Mouse (Mus musculus) ES-E14 (cell line): ENCODE measurements around the gene Mypn.

Source experiments
- CHD2 ChIP-seq: IDR thresholded peaks from 2 replicates; pipeline ENCODE4 v1.6.1; 2014; ENCODE audit warnings: mild to moderate bottlenecking, low read depth, low read length, inconsistent platforms
- HCFC1 ChIP-seq: IDR thresholded peaks from 2 replicates; pipeline ENCODE4 v1.6.1; 2012; ENCODE audit warnings: low read length, inconsistent platforms, borderline replicate concordance; ENCODE audit not compliant: insufficient read depth
- MAFK ChIP-seq: IDR thresholded peaks from 2 replicates; pipeline ENCODE4 v1.6.1; 2014; ENCODE audit warnings: mild to moderate bottlenecking, low read depth, low read length, inconsistent platforms; ENCODE audit not compliant: insufficient read depth
- ZC3H11A ChIP-seq: IDR thresholded peaks from 2 replicates; pipeline ENCODE4 v1.6.1; 2012; ENCODE audit warnings: low read depth, mild to moderate bottlenecking, inconsistent platforms, low read length, borderline replicate concordance
- ZNF384 ChIP-seq: IDR thresholded peaks from 2 replicates; pipeline ENCODE4 v1.6.1; 2012; ENCODE audit warnings: low read depth, low read length, inconsistent platforms

- no peak for TF ChIP-seq ZNF384
- TF ChIP-seq MAFK, result no peak
- no peak for TF ChIP-seq ZC3H11A
- TF ChIP-seq HCFC1, result no peak
- no peak for TF ChIP-seq CHD2
Measured at GRCm38 (mm10) chr10:63157491-63157890, 46.3 kb downstream of the Mypn start.
